Mouse (Mus musculus): Measurements from ENCODE around the gene Psma4.
"Not testable (repeated sequence)": the region's sequence is repeated elsewhere in the genome, so short reads cannot be mapped to it uniquely, and the experiment has no call there.

Psma4 gene

GRCm38 (mm10) chr9:54950575-54951321 lies at the start of gene Psma4, which contains the start of gene AY074887:
Gene Psma4, plus strand, starts transcription at chr9:54950790.
Gene AY074887, minus strand, starts transcription at chr9:54950998.
- in situ Hi-C loops (cut with MboI; ENCODE audit: low pct_unique_long_range_greater_than_20kb in 1 of 2, low sequenced_read_pairs in 2 of 2, unreplicated experiment in 1 of 2): no loop called here

- in situ Hi-C loops (cut with MboI; ENCODE audit: low pct_unique_long_range_greater_than_20kb in 1 of 2, low sequenced_read_pairs in 2 of 2, unreplicated experiment in 1 of 2): no loop called here
Measured at GRCm38 (mm10) chr9:54909446-54909845, 41.1 kb upstream of the Psma4 start.

- in situ Hi-C loops (cut with MboI; ENCODE audit: low pct_unique_long_range_greater_than_20kb in 1 of 2, low sequenced_read_pairs in 2 of 2, unreplicated experiment in 1 of 2): no loop called here
Measured at GRCm38 (mm10) chr9:54915576-54915975, 35.0 kb upstream of the Psma4 start.

GRCm38 (mm10) chr9:54916401-54916800 lies 34.2 kb upstream of the Psma4 start:
- in situ Hi-C loops (cut with MboI; ENCODE audit: low pct_unique_long_range_greater_than_20kb in 1 of 2, low sequenced_read_pairs in 2 of 2, unreplicated experiment in 1 of 2): no loop called here

GRCm38 (mm10) chr9:54917010-54917677 lies 33.4 kb upstream of the Psma4 start, which contains the start of gene Hykk:
Gene Hykk, plus strand, starts transcription at chr9:54917283.
- in situ Hi-C loops (cut with MboI; ENCODE audit: low pct_unique_long_range_greater_than_20kb in 1 of 2, low sequenced_read_pairs in 2 of 2, unreplicated experiment in 1 of 2): no loop called here

GRCm38 (mm10) chr9:54918191-54918590 lies 32.4 kb upstream of the Psma4 start:
- in situ Hi-C loops (cut with MboI; ENCODE audit: low pct_unique_long_range_greater_than_20kb in 1 of 2, low sequenced_read_pairs in 2 of 2, unreplicated experiment in 1 of 2): no loop called here

- in situ Hi-C loops (cut with MboI; ENCODE audit: low pct_unique_long_range_greater_than_20kb in 1 of 2, low sequenced_read_pairs in 2 of 2, unreplicated experiment in 1 of 2): no loop called here
Measured at GRCm38 (mm10) chr9:54918781-54919180, 31.8 kb upstream of the Psma4 start.

- in situ Hi-C loops (cut with MboI; ENCODE audit: low pct_unique_long_range_greater_than_20kb in 1 of 2, low sequenced_read_pairs in 2 of 2, unreplicated experiment in 1 of 2): no loop called here
Measured at GRCm38 (mm10) chr9:54919946-54920345, 30.6 kb upstream of the Psma4 start.

GRCm38 (mm10) chr9:54930741-54931140 lies 19.8 kb upstream of the Psma4 start:
- in situ Hi-C loops (cut with MboI; ENCODE audit: low pct_unique_long_range_greater_than_20kb in 1 of 2, low sequenced_read_pairs in 2 of 2, unreplicated experiment in 1 of 2): loop anchor here in 1 of 2 experiments (25.0 kb wide), 1 partner anchor 182 kb away; no protein-coding TSS in a partner anchor

GRCm38 (mm10) chr9:54931765-54932164 lies 18.8 kb upstream of the Psma4 start:
- in situ Hi-C loops (cut with MboI; ENCODE audit: low pct_unique_long_range_greater_than_20kb in 1 of 2, low sequenced_read_pairs in 2 of 2, unreplicated experiment in 1 of 2): loop anchor here in 1 of 2 experiments (25.0 kb wide), 1 partner anchor 181 kb away; no protein-coding TSS in a partner anchor

- in situ Hi-C loops (cut with MboI; ENCODE audit: low pct_unique_long_range_greater_than_20kb in 1 of 2, low sequenced_read_pairs in 2 of 2, unreplicated experiment in 1 of 2): loop anchor here in 1 of 2 experiments (25.0 kb wide), 1 partner anchor 180 kb away; no protein-coding TSS in a partner anchor
Measured at GRCm38 (mm10) chr9:54932379-54932778, 18.2 kb upstream of the Psma4 start.

- in situ Hi-C loops (cut with MboI; ENCODE audit: low pct_unique_long_range_greater_than_20kb in 1 of 2, low sequenced_read_pairs in 2 of 2, unreplicated experiment in 1 of 2): loop anchor here (10.0 to 25.0 kb wide), 2 partner anchors 163 to 170 kb away; no protein-coding TSS in a partner anchor
Measured at GRCm38 (mm10) chr9:54942071-54942470, 8.5 kb upstream of the Psma4 start.

GRCm38 (mm10) chr9:54944467-54944866 lies 6.1 kb upstream of the Psma4 start:
- in situ Hi-C loops (cut with MboI; ENCODE audit: low pct_unique_long_range_greater_than_20kb in 1 of 2, low sequenced_read_pairs in 2 of 2, unreplicated experiment in 1 of 2): loop anchor here (10.0 to 25.0 kb wide), 2 partner anchors 160 to 168 kb away; no protein-coding TSS in a partner anchor

GRCm38 (mm10) chr9:54946256-54946655 lies 4.3 kb upstream of the Psma4 start:
- in situ Hi-C loops (cut with MboI; ENCODE audit: low pct_unique_long_range_greater_than_20kb in 1 of 2, low sequenced_read_pairs in 2 of 2, unreplicated experiment in 1 of 2): loop anchor here (10.0 to 25.0 kb wide), 2 partner anchors 159 to 166 kb away; no protein-coding TSS in a partner anchor

GRCm38 (mm10) chr9:54949465-54949864 lies 1.1 kb upstream of the Psma4 start:
- in situ Hi-C loops (cut with MboI; ENCODE audit: low pct_unique_long_range_greater_than_20kb in 1 of 2, low sequenced_read_pairs in 2 of 2, unreplicated experiment in 1 of 2): loop anchor here (10.0 to 25.0 kb wide), 2 partner anchors 155 to 163 kb away; no protein-coding TSS in a partner anchor

GRCm38 (mm10) chr9:54950162-54950561 lies 428 bp upstream of the Psma4 start:
- in situ Hi-C loops (cut with MboI; ENCODE audit: low pct_unique_long_range_greater_than_20kb in 1 of 2, low sequenced_read_pairs in 2 of 2, unreplicated experiment in 1 of 2): not testable (repeated sequence)

GRCm38 (mm10) chr9:54961059-54961458 lies 10.5 kb downstream of the Psma4 start:
- in situ Hi-C loops (cut with MboI; ENCODE audit: low pct_unique_long_range_greater_than_20kb in 1 of 2, low sequenced_read_pairs in 2 of 2, unreplicated experiment in 1 of 2): no loop called here

- in situ Hi-C loops (cut with MboI; ENCODE audit: low pct_unique_long_range_greater_than_20kb in 1 of 2, low sequenced_read_pairs in 2 of 2, unreplicated experiment in 1 of 2): no loop called here
Measured at GRCm38 (mm10) chr9:54963669-54964068, 13.1 kb downstream of the Psma4 start.

- in situ Hi-C loops (cut with MboI; ENCODE audit: low pct_unique_long_range_greater_than_20kb in 1 of 2, low sequenced_read_pairs in 2 of 2, unreplicated experiment in 1 of 2): no loop called here
Measured at GRCm38 (mm10) chr9:54969972-54970637, 19.5 kb downstream of the Psma4 start.

Measured in mouse embryonic stem cell (cell line).